Mouse (Mus musculus) liver (tissue): ENCODE data around the gene Ust.
A peak's percentile ranks its signal among the peaks of the same experiment; 100 is the strongest.

Experiments used
- DNase-seq: peaks from one replicate; pipeline ENCODE4 v3.0.0-alpha.2; 2020; ENCODE audit warnings: mixed read lengths

The Ust gene

GRCm38 (mm10) chr10:8309435-8309834, 209.2 kb downstream of the Ust start:
- DNase-seq, result no peak

GRCm38 (mm10) chr10:8304211-8304610, 214.4 kb downstream of the Ust start:
- DNase-seq, result no peak

- no peak for DNase-seq
These were observed 219.5 kb downstream of the Ust start for GRCm38 (mm10) chr10:8299166-8299565.

GRCm38 (mm10) chr10:8297214-8297613, 221.4 kb downstream of the Ust start:
- no peak for DNase-seq

- DNase-seq, result no peak
These were observed 228.0 kb downstream of the Ust start for GRCm38 (mm10) chr10:8290661-8291060.

- DNase-seq, result peak; percentile 5
These were observed 231.3 kb downstream of the Ust start for GRCm38 (mm10) chr10:8287350-8287791.

GRCm38 (mm10) chr10:8283991-8284390, 234.6 kb downstream of the Ust start:
- DNase-seq, result no peak

GRCm38 (mm10) chr10:8277094-8277493, 241.5 kb downstream of the Ust start:
- no peak for DNase-seq

- DNase-seq, result no peak
These were observed 248.9 kb downstream of the Ust start for GRCm38 (mm10) chr10:8269681-8270080.

GRCm38 (mm10) chr10:8259716-8260115, 258.9 kb downstream of the Ust start:
- DNase-seq, result no peak

- no peak for DNase-seq
These were observed 268.6 kb downstream of the Ust start for GRCm38 (mm10) chr10:8250005-8250404.

GRCm38 (mm10) chr10:8242336-8242735, 276.3 kb downstream of the Ust start:
- peak; percentile 59 for DNase-seq

GRCm38 (mm10) chr10:8240703-8241102, 277.9 kb downstream of the Ust start:
- DNase-seq, result no peak

GRCm38 (mm10) chr10:8240242-8240641, 278.4 kb downstream of the Ust start:
- DNase-seq, result peak; percentile 74

- no peak for DNase-seq
These were observed 281.6 kb downstream of the Ust start for GRCm38 (mm10) chr10:8236780-8237571.

- no peak for DNase-seq
These were observed 285.3 kb downstream of the Ust start for GRCm38 (mm10) chr10:8233148-8233901.

- DNase-seq, result no peak
These were observed 286.1 kb downstream of the Ust start for GRCm38 (mm10) chr10:8232535-8232934.

- no peak for DNase-seq
These were observed 290.3 kb downstream of the Ust start for GRCm38 (mm10) chr10:8228375-8228743.

- DNase-seq, result no peak
These were observed 290.8 kb downstream of the Ust start for GRCm38 (mm10) chr10:8227705-8228374.

- no peak for DNase-seq
These were observed 292.0 kb downstream of the Ust start for GRCm38 (mm10) chr10:8226650-8227049.

GRCm38 (mm10) chr10:8224641-8225040, 294.0 kb downstream of the Ust start:
- no peak for DNase-seq

- no peak for DNase-seq
These were observed 294.6 kb downstream of the Ust start for GRCm38 (mm10) chr10:8224046-8224445.

GRCm38 (mm10) chr10:8216946-8217345, 301.7 kb downstream of the Ust start:
- no peak for DNase-seq

GRCm38 (mm10) chr10:8215181-8215580, 303.4 kb downstream of the Ust start:
- no peak for DNase-seq
